Mouse (Mus musculus): ENCODE data around the gene Bpifa6.

GRCm38 (mm10) chr2:153953836-153954235, 20.9 kb upstream of the Bpifa6 start:
- peak; percentile 51; the same call in 1 of the 2 replicates for TF ChIP-seq CTCF (IDR thresholded peaks at IDR 0.05; ENCODE audit: borderline replicate concordance, insufficient read depth, low read depth, low read length)
- TF ChIP-seq POLR2A (IDR thresholded peaks at IDR 0.05; ENCODE audit: borderline replicate concordance, insufficient read depth, low read length) = no peak

Measured in cerebellum, adult 2 months (tissue).